Mouse (Mus musculus) kidney, embryonic 16.5 days (tissue): ENCODE data around the gene Grap2. TPM values are rescaled to one million over a fixed set of nuclear protein-coding genes. Genes with fewer than 3 reads are reported as not detected.

Source experiments
- ATAC-seq: fragments of 200-750 bp; cut with Nextera tagmentation; 2 replicates; pipeline ENCODE4 v1.8.0; 2017; ENCODE audit warnings: moderate TSS enrichment; ENCODE audit not compliant: low FRiP score, low TSS enrichment
- H3K27ac ChIP-seq: fragments of 300-500 bp; sonication (generic); 2 replicates; pipeline ENCODE4 v1.5.1; 2014; ENCODE audit warnings: low read length
- H3K27me3 ChIP-seq: fragments of 300-500 bp; sonication (generic); 2 replicates; pipeline ENCODE4 v1.6.1; 2014; ENCODE audit warnings: low read length, control low read depth, mixed read lengths; ENCODE audit not compliant: insufficient read depth
- H3K36me3 ChIP-seq: fragments of 300-500 bp; sonication (generic); 2 replicates; pipeline ENCODE4 v1.6.1; 2014; ENCODE audit warnings: low read length, control low read depth, mixed read lengths; ENCODE audit not compliant: insufficient read depth
- H3K4me1 ChIP-seq: fragments of 300-500 bp; sonication (generic); 2 replicates; pipeline ENCODE4 v1.6.1; 2014; ENCODE audit warnings: low read length, control low read depth, mixed read lengths; ENCODE audit not compliant: insufficient read depth
- H3K4me2 ChIP-seq: fragments of 300-500 bp; sonication (generic); replicated peaks from 2 replicates; pipeline ENCODE4 v1.6.1; 2014; ENCODE audit warnings: low read depth, low read length
- H3K4me3 ChIP-seq: fragments of 300-500 bp; sonication (generic); 2 replicates; pipeline ENCODE4 v1.5.1; 2014; ENCODE audit warnings: mild to moderate bottlenecking, low read length
- H3K9ac ChIP-seq: fragments of 300-500 bp; sonication (generic); replicated peaks from 2 replicates; pipeline ENCODE4 v1.6.1; 2014; ENCODE audit warnings: low read length
- H3K9me3 ChIP-seq: fragments of 300-500 bp; sonication (generic); 2 replicates; pipeline ENCODE4 v1.6.1; 2016; ENCODE audit warnings: low read length, control low read depth
- WGBS: fragments of 180-500 bp; shearing (Covaris S2); extraction: QIAGEN DNeasy Blood & Tissue Kit; methylation state at CpG from one replicate; pipeline ENCODE4 v1.1.7; 2014; 5-methylcytosine and 5-hydroxymethylcytosine counted together
- polyA plus RNA-seq: library from polyadenylated mRNA; unstranded; fragments of >200 nt; fragmentation: Nextera tagmentation; extraction: Ambion mirVana; gene quantifications from 2 replicates; pipeline ENCODE4 v1.2.1, GENCODE M21; 2015

The Grap2 gene
- polyA plus RNA-seq, 1 experiment from 2014 or later = 0.81 TPM

DNA sequence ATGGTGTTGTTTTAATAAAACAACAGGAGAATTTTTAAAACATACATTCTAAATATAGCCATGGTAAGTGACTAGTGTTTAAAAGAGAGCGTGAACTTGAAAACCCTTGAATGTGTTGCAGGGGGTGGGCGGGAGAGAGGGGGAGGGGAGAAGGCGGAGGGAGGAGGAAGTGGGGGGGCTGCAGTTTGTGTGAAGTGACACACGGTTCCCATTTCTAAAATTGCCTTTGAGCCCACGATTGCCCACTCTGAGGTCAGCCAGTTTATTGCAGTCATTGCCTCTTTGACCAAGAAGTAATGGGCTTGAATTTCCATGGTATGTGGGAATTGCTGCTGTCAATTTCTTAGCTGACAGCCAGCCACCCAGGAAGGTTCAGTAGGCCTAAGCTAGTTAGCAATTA, 41.5 kb downstream of the Grap2 start:
- Histone ChIP-seq H3K9ac (no peak overlapping the region), H3K4me2 (no peak overlapping the region), H3K27me3 (peaks cover 16% of the 10 kb centered on the region), H3K4me3 (no peak overlapping the region), H3K9me3 (no peaks in the 10 kb centered on the region), H3K27ac (no peak overlapping the region), H3K4me1 (peaks cover 14% of the 10 kb centered on the region; the same call in 1 of the 2 replicates), H3K36me3 (no peaks in the 10 kb centered on the region)
- no peak for ATAC-seq
- 23% methylated on average over 4 of the region's 5 CpGs for WGBS

DNA sequence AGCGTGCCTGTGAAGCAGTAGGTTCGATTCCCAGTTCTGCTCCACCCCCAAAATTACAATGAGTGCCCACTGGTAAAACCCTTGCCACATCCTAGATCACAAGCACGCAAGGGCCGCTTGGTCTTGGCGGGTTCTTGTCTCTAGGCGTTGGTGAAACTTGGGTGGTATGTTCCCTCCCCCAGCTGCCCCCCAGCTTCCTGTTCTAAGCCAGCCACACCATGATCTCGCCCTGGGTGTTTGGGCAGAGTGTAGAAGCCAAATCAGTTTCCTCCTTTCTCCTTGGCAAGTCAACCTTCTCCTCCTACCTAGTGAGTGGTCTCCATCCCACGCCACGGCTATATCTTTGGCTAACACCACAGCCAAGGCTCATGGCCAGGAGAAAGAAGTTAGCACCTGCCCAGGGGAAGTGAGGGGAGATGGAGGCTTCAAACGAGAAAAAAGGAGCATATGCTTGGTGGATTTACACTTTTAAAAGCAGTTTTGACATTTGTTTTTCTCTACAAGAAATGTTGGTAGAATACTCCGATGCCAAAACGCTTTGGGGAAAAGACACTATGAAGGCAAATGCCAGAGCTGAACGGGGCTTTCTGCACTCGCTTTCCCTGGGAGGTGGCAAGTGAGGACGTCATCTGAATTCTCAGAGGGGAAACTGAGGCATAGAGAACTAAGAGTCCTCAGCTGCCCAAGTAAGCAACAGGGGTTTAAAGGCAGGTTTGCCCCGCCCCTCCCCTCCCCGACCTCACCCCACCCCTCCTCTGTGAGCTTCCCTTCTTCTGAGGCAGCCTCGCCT, 42.3 kb downstream of the Grap2 start:
- Histone ChIP-seq H3K36me3 (no peaks in the 10 kb centered on the region), H3K9ac (no peak overlapping the region), H3K4me1 (peaks cover 14% of the 10 kb centered on the region; the same call in 1 of the 2 replicates), H3K4me2 (no peak overlapping the region), H3K4me3 (no peak overlapping the region), H3K9me3 (no peaks in the 10 kb centered on the region), H3K27ac (no peak overlapping the region), H3K27me3 (peaks cover 16% of the 10 kb centered on the region)
- WGBS = 66% methylated on average over 17 of the region's 18 CpGs
- no peak for ATAC-seq

DNA sequence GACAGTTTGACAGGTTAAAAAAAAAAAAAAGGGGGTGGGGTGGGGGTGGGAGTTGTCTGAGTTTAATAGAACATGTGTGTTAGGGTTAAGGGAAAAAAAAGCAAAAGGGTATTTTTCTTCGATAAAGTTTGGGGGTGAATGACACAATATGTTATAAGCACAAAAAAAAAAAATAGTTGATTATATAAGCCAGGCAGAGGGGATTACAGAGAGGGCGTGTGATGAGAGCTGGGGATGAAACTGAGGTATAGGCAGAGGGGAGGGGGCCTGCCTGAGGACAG, 42.8 kb downstream of the Grap2 start:
- no peak overlapping the region for H3K4me2 ChIP-seq
- H3K27me3 ChIP-seq = peaks cover 16% of the 10 kb centered on the region
- no peaks in the 10 kb centered on the region for H3K36me3 ChIP-seq
- ATAC-seq = no peak
- no peak overlapping the region for H3K27ac ChIP-seq
- H3K4me3 ChIP-seq = no peak overlapping the region
- H3K9me3 ChIP-seq = no peaks in the 10 kb centered on the region
- no peak overlapping the region for H3K9ac ChIP-seq
- peaks cover 14% of the 10 kb centered on the region; the same call in 1 of the 2 replicates for H3K4me1 ChIP-seq
- 32% methylated on average over 2 of the region's 2 CpGs for WGBS

DNA sequence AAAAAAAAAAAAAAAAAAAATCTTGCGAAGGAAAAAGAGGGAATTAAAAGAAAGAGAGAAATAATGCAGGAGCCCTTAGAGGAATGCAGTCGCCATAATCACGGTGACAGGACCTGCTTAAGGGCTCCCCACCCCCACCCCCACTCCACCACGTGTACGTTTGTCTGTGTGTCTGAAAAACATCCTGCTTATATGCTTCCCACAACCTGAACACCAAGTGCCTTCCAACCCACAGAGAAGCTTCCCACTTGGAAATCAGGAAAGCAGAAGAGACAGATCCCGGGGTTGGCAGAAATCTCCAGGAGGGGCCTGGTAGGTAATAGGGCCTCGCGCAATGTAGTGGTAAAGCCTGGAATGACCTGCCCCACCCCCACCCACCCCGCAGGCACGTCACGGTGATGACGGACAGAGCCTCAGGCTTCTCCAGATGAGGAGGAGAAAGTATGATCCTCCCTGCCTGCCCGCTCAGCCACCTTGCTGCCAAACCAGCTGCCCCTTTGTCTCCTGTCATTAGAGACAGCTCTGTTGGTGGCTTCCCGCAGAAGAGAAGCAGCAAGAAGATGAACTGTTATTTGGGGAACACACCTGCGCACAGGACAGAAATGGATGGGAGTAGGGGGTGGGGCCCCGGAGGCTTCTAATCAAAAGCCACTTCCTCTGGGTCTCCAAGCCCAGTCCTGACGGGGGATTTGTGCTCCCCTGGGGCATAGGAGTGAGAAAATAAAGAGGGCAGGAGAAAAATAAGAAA, 43.4 kb downstream of the Grap2 start:
- peaks cover 14% of the 10 kb centered on the region; the same call in 1 of the 2 replicates for H3K4me1 ChIP-seq
- no peak overlapping the region for H3K27ac ChIP-seq
- H3K9me3 ChIP-seq = no peaks in the 10 kb centered on the region
- peaks cover 16% of the 10 kb centered on the region for H3K27me3 ChIP-seq
- no peaks in the 10 kb centered on the region for H3K36me3 ChIP-seq
- no peak for ATAC-seq
- no peak overlapping the region for H3K4me2 ChIP-seq
- 8% methylated on average over 17 of the region's 17 CpGs for WGBS
- no peak overlapping the region for H3K4me3 ChIP-seq
- no peak overlapping the region for H3K9ac ChIP-seq

DNA sequence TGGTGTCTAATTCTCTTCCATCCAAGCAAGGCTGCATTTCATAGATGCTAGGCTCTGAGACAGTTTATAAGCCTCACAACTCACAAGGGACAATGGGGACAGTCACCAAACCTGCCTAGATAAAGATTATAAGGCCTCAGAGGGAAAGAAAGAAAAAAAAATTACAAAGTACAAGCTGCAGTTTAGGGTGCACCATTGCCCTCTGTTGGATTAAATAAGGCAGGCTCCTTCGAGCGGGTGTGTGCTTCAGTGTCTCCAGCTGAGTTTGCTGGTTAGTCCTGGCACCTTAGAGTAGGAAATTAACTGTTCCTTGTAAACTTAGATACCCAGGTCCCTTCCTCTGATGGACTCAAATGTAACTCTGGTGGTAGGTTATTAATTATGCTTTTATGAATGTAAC, 45.4 kb downstream of the Grap2 start:
- no peak overlapping the region for H3K4me2 ChIP-seq
- H3K4me1 ChIP-seq = peaks cover 14% of the 10 kb centered on the region; the same call in 1 of the 2 replicates
- H3K36me3 ChIP-seq = no peaks in the 10 kb centered on the region
- no peak overlapping the region for H3K4me3 ChIP-seq
- no peak overlapping the region for H3K9ac ChIP-seq
- 58% methylated on average over 2 of the region's 2 CpGs for WGBS
- peaks cover 19% of the 10 kb centered on the region for H3K27me3 ChIP-seq
- H3K9me3 ChIP-seq = no peaks in the 10 kb centered on the region
- ATAC-seq = no peak
- no peak overlapping the region for H3K27ac ChIP-seq

DNA sequence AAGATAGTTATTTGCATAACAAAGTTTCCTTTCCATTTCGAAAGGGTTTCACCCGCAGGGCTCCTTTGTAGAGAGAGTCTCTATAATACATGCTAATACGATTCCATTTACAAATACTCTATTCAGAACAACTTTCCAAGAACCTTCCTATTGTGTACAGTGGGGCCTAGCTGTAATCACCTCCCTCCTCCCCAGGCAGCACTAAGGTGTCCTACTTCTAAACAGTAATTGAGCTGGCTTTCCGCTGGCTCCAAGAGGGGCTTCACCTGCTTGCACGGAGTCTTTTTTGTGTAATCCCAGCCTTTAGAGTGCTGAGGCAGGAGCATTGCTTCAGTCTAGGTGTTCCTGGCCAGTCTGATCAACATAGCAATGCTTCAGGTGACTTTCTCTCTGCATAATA, 46.8 kb downstream of the Grap2 start:
- 0 out of 2 replicates have a peak, but pooled peaks cover 3% of the 10 kb centered on the region for H3K4me1 ChIP-seq
- no peak overlapping the region for H3K4me2 ChIP-seq
- no peaks in the 10 kb centered on the region for H3K9me3 ChIP-seq
- H3K36me3 ChIP-seq = no peaks in the 10 kb centered on the region
- H3K4me3 ChIP-seq = no peak overlapping the region
- no peak overlapping the region for H3K9ac ChIP-seq
- ATAC-seq = no peak
- peaks cover 19% of the 10 kb centered on the region for H3K27me3 ChIP-seq
- 80% methylated on average over 5 of the region's 5 CpGs for WGBS
- no peak overlapping the region for H3K27ac ChIP-seq

DNA sequence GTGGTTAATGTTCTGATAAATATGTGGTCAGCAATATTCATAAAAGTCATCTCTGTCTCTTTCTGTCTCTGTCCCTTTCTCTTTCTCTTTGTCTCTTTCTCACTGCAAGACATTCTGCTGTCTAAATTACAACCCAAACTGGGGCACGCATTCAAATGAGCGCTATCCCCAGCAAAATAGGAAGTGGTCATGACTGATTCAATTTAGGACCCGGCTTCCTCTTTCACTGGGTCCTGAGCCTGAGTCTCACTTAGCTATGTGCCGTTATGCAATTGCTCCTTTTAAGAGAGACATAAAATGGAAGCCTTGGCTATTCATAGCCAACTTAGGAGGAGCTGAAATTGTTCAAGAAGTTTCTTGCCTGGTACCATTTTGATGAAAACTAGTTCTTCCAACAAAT, 47.4 kb downstream of the Grap2 start:
- H3K4me1 ChIP-seq = 0 out of 2 replicates have a peak, but pooled peaks cover 3% of the 10 kb centered on the region
- H3K4me2 ChIP-seq = no peak overlapping the region
- no peak overlapping the region for H3K9ac ChIP-seq
- H3K36me3 ChIP-seq = no peaks in the 10 kb centered on the region
- ATAC-seq = no peak
- peaks cover 19% of the 10 kb centered on the region for H3K27me3 ChIP-seq
- WGBS = 79% methylated on average over 4 of the region's 4 CpGs
- H3K27ac ChIP-seq = no peak overlapping the region
- no peak overlapping the region for H3K4me3 ChIP-seq
- no peaks in the 10 kb centered on the region for H3K9me3 ChIP-seq

DNA sequence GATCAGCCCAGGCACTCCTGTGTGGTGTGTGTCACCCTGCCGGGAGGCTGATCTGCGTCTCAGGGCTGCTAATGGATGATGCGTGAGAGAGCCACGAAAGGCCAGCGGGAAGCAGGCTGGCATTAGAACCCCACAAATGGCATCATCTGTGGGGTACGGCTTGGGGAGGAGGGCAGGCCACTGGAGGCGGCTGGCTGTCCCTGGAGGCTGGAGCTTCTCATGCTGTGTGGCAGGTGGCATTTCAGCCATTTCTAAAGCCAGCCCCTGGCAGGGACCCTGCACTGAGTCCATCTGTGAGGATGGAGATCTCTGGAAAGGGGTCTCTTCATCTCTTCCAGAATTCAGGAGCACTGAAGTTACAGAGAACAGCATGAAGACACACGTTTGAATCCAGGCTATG, 48.0 kb downstream of the Grap2 start:
- 81% methylated on average over 8 of the region's 8 CpGs for WGBS
- ATAC-seq = no peak
- H3K4me1 ChIP-seq = 0 out of 2 replicates have a peak, but pooled peaks cover 3% of the 10 kb centered on the region

DNA sequence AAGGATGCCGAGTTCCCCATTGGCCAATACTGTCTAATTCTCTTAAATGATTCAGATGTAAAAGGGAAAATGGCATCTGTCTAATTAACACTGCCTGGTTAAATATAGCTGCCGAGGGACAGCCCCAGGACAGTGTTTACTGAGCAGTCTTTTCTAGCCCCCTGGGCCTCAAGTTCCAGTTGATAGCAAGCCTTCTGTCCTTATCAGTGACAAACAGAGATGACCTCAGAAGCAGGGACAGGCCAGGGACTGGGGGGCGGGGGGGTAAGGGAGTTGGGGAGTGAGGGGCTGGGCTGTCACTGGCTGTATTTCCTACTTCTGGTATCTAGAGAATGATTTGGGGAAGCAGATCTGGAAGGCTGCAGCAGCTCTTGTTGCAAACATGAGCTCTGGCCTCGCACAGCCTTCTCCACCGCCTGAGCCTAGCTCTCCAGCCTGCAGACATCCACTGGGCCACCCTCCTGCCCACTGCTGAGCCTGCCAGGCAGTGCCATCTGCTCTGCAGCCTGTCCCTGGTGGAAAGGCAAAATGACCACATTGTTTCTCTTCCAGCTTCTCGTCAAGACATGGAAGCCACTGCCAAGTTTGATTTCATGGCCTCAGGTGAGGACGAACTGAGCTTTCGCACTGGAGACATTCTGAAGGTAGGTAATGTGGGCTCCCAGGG, 50.9 kb downstream of the Grap2 start:
- 63% methylated on average over 8 of the region's 8 CpGs for WGBS
- H3K4me1 ChIP-seq = no peaks in the 10 kb centered on the region
- no peak for ATAC-seq
- H3K27ac ChIP-seq = no peak overlapping the region
- H3K4me2 ChIP-seq = no peak overlapping the region
- H3K4me3 ChIP-seq = no peak overlapping the region
- 0 out of 2 replicates have a peak, but pooled peaks cover 3% of the 10 kb centered on the region for H3K27me3 ChIP-seq
- H3K9me3 ChIP-seq = no peaks in the 10 kb centered on the region
- no peaks in the 10 kb centered on the region for H3K36me3 ChIP-seq
- H3K9ac ChIP-seq = no peak overlapping the region

More for the DNA sequence above, 48.0 kb downstream of the Grap2 start:
- H3K4me3 ChIP-seq = no peak overlapping the region
- H3K36me3 ChIP-seq = no peaks in the 10 kb centered on the region
- H3K27me3 ChIP-seq = peaks cover 19% of the 10 kb centered on the region
- no peak overlapping the region for H3K9ac ChIP-seq
- no peak overlapping the region for H3K4me2 ChIP-seq
- H3K9me3 ChIP-seq = no peaks in the 10 kb centered on the region
- no peak overlapping the region for H3K27ac ChIP-seq
